Mouse (Mus musculus) heart, embryonic 14.5 days (tissue): ENCODE data around the gene Gpa33. TPM values are rescaled to one million over a fixed set of nuclear protein-coding genes. Genes with fewer than 3 reads are reported as not detected.

Experiments used
- ATAC-seq: fragments of 200-750 bp; cut with Nextera tagmentation; 2 replicates; pipeline ENCODE4 v1.8.0; 2017; ENCODE audit warnings: low read depth, moderate TSS enrichment; ENCODE audit not compliant: insufficient number of reproducible peaks, insufficient read depth, low FRiP score
- H3K27ac ChIP-seq, 2 experiments: fragments of 200-500 bp in 1 of 2; fragments of 300-500 bp in 1 of 2; sonication (generic) in 1 of 2; replicated peaks in 1 of 2; 2 replicates each; pipeline ENCODE4 v1.5.1; 2012 to 2014; ENCODE audit warnings: low read depth in 2 of 2, low read length in 2 of 2, control low read depth in 1 of 2, mild to moderate bottlenecking in 1 of 2, mixed read lengths in 1 of 2; ENCODE audit not compliant: control insufficient read depth in 1 of 2, insufficient read depth in 1 of 2
- H3K27me3 ChIP-seq: fragments of 300-500 bp; sonication (generic); 2 replicates; pipeline ENCODE4 v1.6.1; 2014; ENCODE audit warnings: mild to moderate bottlenecking, low read length, control low read depth; ENCODE audit not compliant: control insufficient read depth, insufficient read depth
- H3K36me3 ChIP-seq: fragments of 300-500 bp; sonication (generic); 2 replicates; pipeline ENCODE4 v1.6.1; 2014; ENCODE audit warnings: mild to moderate bottlenecking, control low read depth, low read length, mixed read lengths; ENCODE audit not compliant: control insufficient read depth, insufficient read depth
- H3K4me1 ChIP-seq, 2 experiments: fragments of 200-500 bp in 1 of 2; fragments of 300-500 bp in 1 of 2; sonication (generic) in 1 of 2; 2 replicates each; pipeline ENCODE4 v1.6.1; 2012 to 2014; ENCODE audit warnings: low read length in 2 of 2, control low read depth in 1 of 2, mixed read lengths in 1 of 2; ENCODE audit not compliant: control insufficient read depth in 2 of 2, insufficient read depth in 2 of 2
- H3K4me2 ChIP-seq: fragments of 300-500 bp; sonication (generic); 2 replicates; pipeline ENCODE4 v1.6.1; 2014; ENCODE audit warnings: mild to moderate bottlenecking, low read length
- H3K4me3 ChIP-seq, 2 experiments: fragments of 200-500 bp in 1 of 2; fragments of 300-500 bp in 1 of 2; sonication (generic) in 1 of 2; 2 replicates each; pipeline ENCODE4 v1.5.1; 2012 to 2014; ENCODE audit warnings: low read length in 2 of 2, mild to moderate bottlenecking in 2 of 2, control low read depth in 1 of 2, low read depth in 1 of 2, moderate library complexity in 1 of 2; ENCODE audit not compliant: control insufficient read depth in 1 of 2, insufficient read depth in 1 of 2
- H3K9ac ChIP-seq: fragments of 300-500 bp; sonication (generic); 2 replicates; pipeline ENCODE4 v1.6.1; 2014; ENCODE audit warnings: mild to moderate bottlenecking, low read length
- H3K9me3 ChIP-seq: fragments of 300-500 bp; sonication (generic); 2 replicates; pipeline ENCODE4 v1.6.1; 2016; ENCODE audit warnings: low read length, control low read depth; ENCODE audit not compliant: control insufficient read depth
- WGBS: fragments of 180-500 bp; shearing (Covaris S2); extraction: QIAGEN DNeasy Blood & Tissue Kit; methylation state at CpG from one replicate; pipeline ENCODE4 v1.1.7; 2014; 5-methylcytosine and 5-hydroxymethylcytosine counted together
- polyA plus RNA-seq: library from polyadenylated mRNA; unstranded; fragments of >200 nt; fragmentation: Nextera tagmentation; extraction: Ambion mirVana; gene quantifications from 2 replicates; pipeline ENCODE4 v1.2.1, GENCODE M21; 2014

The Gpa33 gene
- polyA plus RNA-seq, 1 experiment from 2014 or later, result 0.18 TPM

- WGBS, result 7% methylated on average over 29 of the region's 29 CpGs
- peak overlapping the region; percentile 50 for H3K4me2 ChIP-seq
- no peak overlapping the region for H3K27ac ChIP-seq
- H3K27me3 ChIP-seq, result peaks cover 34% of the 10 kb centered on the region
- peak overlapping the region in 1 of 2 experiments; percentile 4; a peak in 1 of 4 replicates for H3K4me3 ChIP-seq
- H3K4me1 ChIP-seq, result no peaks in the 10 kb centered on the region; a peak in 1 of 4 replicates
- H3K36me3 ChIP-seq, result no peaks in the 10 kb centered on the region
- H3K9me3 ChIP-seq, result no peaks in the 10 kb centered on the region
- no peak overlapping the region for H3K9ac ChIP-seq
- ATAC-seq, result no peak
These were observed 24.4 kb downstream of the Gpa33 start for GRCm38 (mm10) chr1:166154162-166155112.

GRCm38 (mm10) chr1:166155113-166155494 is 25.1 kb downstream of the Gpa33 start:
- Histone ChIP-seq H3K27me3 (peaks cover 37% of the 10 kb centered on the region), H3K4me3 (no peak overlapping the region)
- WGBS, result 23% methylated on average over 10 of the region's 10 CpGs

DNA sequence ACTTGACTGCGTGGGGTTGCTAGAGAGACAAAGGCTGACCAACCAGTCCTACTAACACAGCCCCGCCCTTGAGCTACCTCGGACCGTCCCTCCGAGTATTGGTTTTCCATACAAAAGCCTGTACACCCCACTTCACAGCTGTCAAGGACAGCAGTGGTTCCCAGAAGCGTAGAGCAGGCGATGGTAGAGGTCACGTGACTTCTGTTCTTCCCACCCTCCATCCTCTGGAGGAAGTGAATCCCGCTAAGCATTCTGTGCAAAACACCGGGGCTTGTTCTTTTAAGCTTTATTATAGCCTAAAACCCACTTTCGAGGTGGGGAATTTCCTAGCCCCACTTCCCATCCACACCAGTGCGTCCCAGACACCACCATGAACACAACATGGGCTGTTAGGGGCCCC is 27.7 kb downstream of the Gpa33 start:
- no peaks in the 10 kb centered on the region for H3K36me3 ChIP-seq
- H3K4me1 ChIP-seq, result no peaks in the 10 kb centered on the region; a peak in 1 of 4 replicates
- H3K9ac ChIP-seq, result no peak overlapping the region
- ATAC-seq, result no peak
- H3K27me3 ChIP-seq, result peaks cover 39% of the 10 kb centered on the region
- H3K4me2 ChIP-seq, result no peak overlapping the region
- H3K27ac ChIP-seq, result no peak overlapping the region
- 71% methylated on average over 12 of the region's 12 CpGs for WGBS
- no peaks in the 10 kb centered on the region for H3K9me3 ChIP-seq
- no peak overlapping the region for H3K4me3 ChIP-seq

More at GRCm38 (mm10) chr1:166155113-166155494, 25.1 kb downstream of the Gpa33 start:
- no peak for ATAC-seq
- Histone ChIP-seq H3K4me1 (no peaks in the 10 kb centered on the region; a peak in 1 of 4 replicates), H3K27ac (no peak overlapping the region), H3K9ac (no peak overlapping the region), H3K9me3 (no peaks in the 10 kb centered on the region), H3K4me2 (no peak overlapping the region), H3K36me3 (no peaks in the 10 kb centered on the region)

DNA sequence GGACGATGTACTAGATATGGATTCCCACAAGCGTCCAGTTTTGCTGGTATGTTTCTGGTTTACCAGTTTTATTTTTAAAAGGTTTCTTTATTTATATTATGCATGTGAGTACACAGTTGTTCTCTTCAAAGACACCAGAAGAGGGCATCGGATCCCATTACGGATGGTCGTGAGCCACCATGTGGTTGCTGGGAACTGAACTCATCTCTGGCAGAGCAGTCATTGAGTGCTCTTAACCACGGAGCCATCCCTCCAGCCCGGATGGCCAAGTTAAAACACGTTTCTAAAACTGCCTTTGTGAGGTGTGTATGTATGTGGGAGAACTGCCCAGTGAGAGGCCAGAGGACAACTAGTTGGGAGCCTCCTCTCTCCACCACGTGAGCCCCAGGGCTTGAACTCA is 28.6 kb downstream of the Gpa33 start:
- Histone ChIP-seq H3K4me1 (no peaks in the 10 kb centered on the region), H3K36me3 (no peaks in the 10 kb centered on the region), H3K9me3 (no peaks in the 10 kb centered on the region), H3K9ac (no peak overlapping the region), H3K4me3 (no peak overlapping the region), H3K27ac (no peak overlapping the region), H3K27me3 (peaks cover 39% of the 10 kb centered on the region), H3K4me2 (no peak overlapping the region)
- WGBS, result 59% methylated on average over 9 of the region's 9 CpGs
- ATAC-seq, result no peak

DNA sequence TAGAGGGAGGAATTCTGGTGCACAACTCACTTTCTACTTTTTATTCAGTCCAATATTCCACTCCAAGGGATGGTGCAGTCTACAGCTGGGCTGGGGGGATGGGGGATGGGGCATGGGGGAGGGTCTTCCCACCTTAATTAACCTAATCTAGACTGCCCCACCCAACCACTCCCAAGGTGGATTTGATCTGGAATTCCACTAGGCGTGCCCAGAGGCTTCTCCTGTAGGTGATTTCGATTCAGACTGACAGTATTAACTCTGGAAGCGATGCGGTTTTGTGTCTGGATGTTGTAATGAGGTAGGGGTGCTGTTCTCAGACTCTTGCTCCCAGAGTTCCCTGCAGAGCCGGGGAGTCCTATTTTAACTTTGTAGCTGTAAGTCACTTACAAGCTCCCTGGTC is 30.1 kb downstream of the Gpa33 start:
- Histone ChIP-seq H3K36me3 (no peaks in the 10 kb centered on the region), H3K27me3 (peaks cover 31% of the 10 kb centered on the region), H3K9ac (no peak overlapping the region), H3K9me3 (no peaks in the 10 kb centered on the region), H3K4me2 (peak overlapping the region; percentile 51; the same call in 1 of the 2 replicates), H3K4me1 (no peaks in the 10 kb centered on the region), H3K4me3 (no peak overlapping the region), H3K27ac (no peak overlapping the region)
- ATAC-seq, result no peak
- 50% methylated on average over 5 of the region's 5 CpGs for WGBS

GRCm38 (mm10) chr1:166160569-166161445 is 30.8 kb downstream of the Gpa33 start:
- Histone ChIP-seq H3K9me3 (no peaks in the 10 kb centered on the region), H3K36me3 (no peaks in the 10 kb centered on the region), H3K27me3 (peaks cover 24% of the 10 kb centered on the region), H3K4me3 (no peak overlapping the region), H3K4me2 (peak overlapping the region; percentile 51), H3K4me1 (no peaks in the 10 kb centered on the region), H3K9ac (no peak overlapping the region), H3K27ac (no peak overlapping the region)
- WGBS, result 13% methylated on average over 24 of the region's 24 CpGs
- no peak for ATAC-seq

DNA sequence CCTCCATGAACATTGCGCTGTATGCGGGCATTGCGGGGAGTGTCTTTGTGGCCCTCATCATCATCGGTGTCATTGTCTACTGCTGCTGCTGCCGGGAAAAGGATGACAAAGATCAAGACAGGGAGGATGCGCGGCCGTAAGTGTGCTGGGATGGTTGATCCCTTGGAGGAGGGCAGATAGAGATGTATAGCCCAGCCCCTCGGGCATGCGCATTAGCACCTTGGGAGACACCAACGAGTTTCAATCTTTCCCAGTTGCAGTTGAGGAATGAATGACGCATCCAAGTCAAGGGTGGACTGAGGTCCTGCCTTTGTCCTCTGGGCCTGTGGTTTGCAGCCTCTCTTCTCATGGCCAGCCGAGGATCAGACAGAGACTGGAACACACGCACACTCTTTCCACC is 34.5 kb downstream of the Gpa33 start:
- 90% methylated on average over 14 of the region's 14 CpGs for WGBS
- Histone ChIP-seq H3K4me2 (no peak overlapping the region), H3K9me3 (no peaks in the 10 kb centered on the region), H3K4me3 (no peak overlapping the region), H3K36me3 (no peaks in the 10 kb centered on the region), H3K4me1 (no peaks in the 10 kb centered on the region), H3K9ac (no peak overlapping the region), H3K27ac (no peak overlapping the region), H3K27me3 (peaks cover 4% of the 10 kb centered on the region; the same call in 1 of the 2 replicates)
- ATAC-seq, result no peak
